Mouse (Mus musculus) kidney, postnatal 10 days (tissue): ENCODE results near the gene Ccdc113.

ENCODE experiments used
- DNase-seq: peaks from one replicate; pipeline ENCODE4 v3.0.0; 2021; ENCODE audit warnings: mixed read lengths

Ccdc113 gene

DNA sequence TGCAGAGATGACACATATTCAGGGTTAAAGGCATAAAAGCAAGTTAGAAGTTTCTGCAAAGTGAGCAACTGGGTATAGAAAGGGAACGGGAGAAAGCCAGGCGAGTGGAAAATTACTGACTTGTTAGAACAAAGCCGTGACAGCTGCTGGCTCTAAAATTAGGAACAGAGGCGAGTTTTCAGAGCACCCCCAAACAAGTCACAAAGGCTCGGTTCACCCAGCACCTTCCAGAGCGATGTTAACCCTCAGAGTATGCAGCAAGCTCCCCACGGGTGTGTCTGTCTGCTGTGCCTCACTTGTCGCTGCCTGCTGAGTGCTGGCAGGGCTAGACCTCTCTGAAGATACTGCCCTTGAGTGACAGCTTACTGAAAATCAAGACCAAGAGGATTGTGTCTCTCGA, 73.3 kb downstream of the Ccdc113 start:
- no peak for DNase-seq
